Mouse (Mus musculus) lung, adult 2 months (tissue): ENCODE data around the gene Lamc3.
A peak's percentile ranks its signal among the peaks of the same experiment; 100 is the strongest.

ENCODE experiments used
- CTCF ChIP-seq: fragments of 200-500 bp; IDR thresholded peaks from 2 replicates; pipeline ENCODE4 v1.5.1; 2011; ENCODE audit warnings: mild to moderate bottlenecking, low read length, control low read depth; ENCODE audit not compliant: insufficient read depth
- POLR2A ChIP-seq: fragments of 200-500 bp; IDR thresholded peaks from 2 replicates; pipeline ENCODE4 v1.6.1; 2011; ENCODE audit warnings: low read depth, mild to moderate bottlenecking, control low read depth, low read length, borderline replicate concordance; ENCODE audit errors: extremely low read depth

- TF ChIP-seq POLR2A, result no peak
- peak; percentile 36; the same call in 1 of the 2 replicates for TF ChIP-seq CTCF
These were observed 2.3 kb upstream of the Lamc3 start for GRCm38 (mm10) chr2:31884806-31885205.
